Mouse (Mus musculus): ENCODE data around the gene Fbxl7.

- no peak for TF ChIP-seq EP300 (IDR thresholded peaks at IDR 0.05; ENCODE audit: low read depth)
- TF ChIP-seq CTCF (IDR thresholded peaks at IDR 0.05; ENCODE audit: low read depth): no peak
Measured at GRCm38 (mm10) chr15:26875687-26876086, 19.7 kb downstream of the Fbxl7 start.

Measured in liver, embryonic 14.5 days (tissue).